Mouse (Mus musculus): ENCODE results near the gene Rcvrn.

GRCm38 (mm10) chr11:67734597-67734996 is 39.5 kb downstream of the Rcvrn start:
- TF ChIP-seq POLR2A (IDR thresholded peaks at IDR 0.05; ENCODE audit: borderline replicate concordance, low read depth, low read length) (no peak), CTCF (IDR thresholded peaks at IDR 0.05; ENCODE audit: low read depth, low read length) (no peak)

All from bone marrow macrophage, adult 2 months (primary cell).